In genomic region chr4:88956605-88957004, GRCm38 (mm10) we compare ENCODE assay signal across 24 mouse cellular contexts.
DNase-seq lines count a peak whose midpoint lies in the region; ATAC-seq and TF ChIP-seq lines count a peak whose summit lies in the region.
"Had no signal": no experiment of that assay in that cellular context is flagged by ENCODE, and none has a peak within 500 bp of the region (broad histone marks: within the 10 kb centered on the region; RNA-seq: fewer than 3 reads in every experiment).

No protein-coding gene starts in this region.

- H3K79me3 ChIP-seq in C2C12 (ENCODE audit: low read depth), result peaks cover 14% of the 10 kb centered on the region

- H3K9ac ChIP-seq in lung, embryonic 16.5 days (ENCODE audit: low read length), result no peak overlapping the region
- no peak overlapping the region for H3K9ac ChIP-seq in stomach, embryonic 16.5 days (ENCODE audit: low read length)
- H3K9ac ChIP-seq: forebrain, embryonic 15.5 days; hindbrain, embryonic 13.5 days had no signal

- DNase-seq in lung, postnatal 4 days, result no peak
- DNase-seq in thymus, postnatal 0 days (ENCODE audit: low spot score), result no peak
- no peak for DNase-seq in cerebellum, postnatal 10 days
- no peak for DNase-seq in c-Kit-positive CD71-positive TER-119-positive erythroid progenitor cells, embryonic 14.5 days (ENCODE audit: low spot score)
- DNase-seq: adrenal gland, adult 2 months; adrenal gland, postnatal 25 days; cerebellum, adult 11 months; cerebellum, adult 8-10 months; cerebellum, postnatal 36 days; gastrocnemius, postnatal 14 days; heart, adult 2 months had no signal

- TF ChIP-seq POLR2A in embryonic fibroblast, embryonic 13.5 days (IDR thresholded peaks at IDR 0.05; ENCODE audit: low read depth, low read length), result no peak

- ATAC-seq in lung, embryonic 16.5 days (ENCODE audit: low read depth), result no peak
- no peak for ATAC-seq in stomach, embryonic 16.5 days (ENCODE audit: insufficient read depth, low FRiP score)
- ATAC-seq: forebrain, embryonic 15.5 days; hindbrain, postnatal 0 days; Patski had no signal

- H3K4me1 ChIP-seq in lung, embryonic 16.5 days (replicated peaks; ENCODE audit: control insufficient read depth, insufficient read depth, low read length), result 0 out of 2 replicates have a peak, but pooled peaks cover 2% of the 10 kb centered on the region
- H3K4me1 ChIP-seq in embryonic fibroblast, embryonic 13.5 days (ENCODE audit: control insufficient read depth, insufficient read depth, low read length), result peaks cover 10% of the 10 kb centered on the region
- H3K4me1 ChIP-seq in stomach, embryonic 16.5 days (ENCODE audit: control insufficient read depth, insufficient read depth, low read length), result 0 out of 2 replicates have a peak, but pooled peaks cover 2% of the 10 kb centered on the region
- H3K4me1 ChIP-seq: forebrain, embryonic 15.5 days; hindbrain, embryonic 13.5 days had no signal

- peak overlapping the region; percentile 34 for H3K4me2 ChIP-seq in lung, embryonic 16.5 days (ENCODE audit: low read depth, low read length)
- 0 out of 2 replicates have a peak overlapping the region, but pooled peaks have one; percentile 17 for H3K4me2 ChIP-seq in stomach, embryonic 16.5 days (ENCODE audit: low read depth, low read length)
- H3K4me2 ChIP-seq: forebrain, embryonic 15.5 days; heart, embryonic 11.5 days; hindbrain, embryonic 13.5 days had no signal

- peaks cover 65% of the 10 kb centered on the region for H3K79me2 ChIP-seq in C2C12 (ENCODE audit: control insufficient read depth, insufficient read depth)

- H3K4me3 ChIP-seq in lung, embryonic 16.5 days (ENCODE audit: low read length), result no peak overlapping the region
- H3K4me3 ChIP-seq in C2C12 (ENCODE audit: insufficient read depth, poor library complexity, severe bottlenecking), result peak overlapping the region; percentile 12
- H3K4me3 ChIP-seq in embryonic fibroblast, embryonic 13.5 days (ENCODE audit: insufficient read depth, low read length), result no peak overlapping the region
- H3K4me3 ChIP-seq in stomach, embryonic 16.5 days (replicated peaks; ENCODE audit: low read length), result no peak overlapping the region
- H3K4me3 ChIP-seq: embryonic facial prominence, embryonic 10.5 days; erythroblast, embryonic 14.5 days; forebrain, embryonic 10.5 days; forebrain, embryonic 15.5 days; heart, adult 2 months; hindbrain, embryonic 13.5 days had no signal

- no peaks in the 10 kb centered on the region for H3K36me3 ChIP-seq in lung, embryonic 16.5 days (ENCODE audit: control insufficient read depth, insufficient read depth, low read length)
- H3K36me3 ChIP-seq in C2C12 (ENCODE audit: control insufficient read depth, insufficient read depth), result peaks cover 23% of the 10 kb centered on the region
- H3K36me3 ChIP-seq in stomach, embryonic 16.5 days (ENCODE audit: control insufficient read depth, insufficient read depth, low read length), result no peaks in the 10 kb centered on the region
- H3K36me3 ChIP-seq: embryonic facial prominence, embryonic 10.5 days; forebrain, embryonic 10.5 days; forebrain, embryonic 15.5 days; hindbrain, embryonic 13.5 days had no signal

- no peaks in the 10 kb centered on the region for H3K27me3 ChIP-seq in lung, embryonic 16.5 days (ENCODE audit: control insufficient read depth, insufficient read depth, low read depth, low read length)
- no peaks in the 10 kb centered on the region for H3K27me3 ChIP-seq in C2C12 (ENCODE audit: control insufficient read depth, insufficient read depth, insufficient read length)
- H3K27me3 ChIP-seq in stomach, embryonic 16.5 days (ENCODE audit: control insufficient read depth, insufficient read depth, low read length), result no peaks in the 10 kb centered on the region
- H3K27me3 ChIP-seq: CH12.LX; forebrain, embryonic 15.5 days; hindbrain, embryonic 13.5 days; Patski had no signal

- 55% methylated on average over 4 of the region's 4 CpGs for WGBS in lung, embryonic 16.5 days
- WGBS in stomach, embryonic 16.5 days, result 51% methylated on average over 4 of the region's 4 CpGs

- TF ChIP-seq CTCF in C2C12 (IDR thresholded peaks at IDR 0.05; ENCODE audit: control insufficient read depth, insufficient read depth, insufficient read length), result no peak
- no peak for TF ChIP-seq CTCF in embryonic fibroblast, embryonic 13.5 days (IDR thresholded peaks at IDR 0.05; ENCODE audit: borderline replicate concordance, insufficient read depth, low read length)

- no peak overlapping the region for H3K27ac ChIP-seq in lung, embryonic 16.5 days (ENCODE audit: low read length)
- H3K27ac ChIP-seq in embryonic fibroblast, embryonic 13.5 days (ENCODE audit: insufficient read depth, low read length), result peak overlapping the region; percentile 69
- no peak overlapping the region for H3K27ac ChIP-seq in stomach, embryonic 16.5 days (ENCODE audit: low read length)
- H3K27ac ChIP-seq: embryonic facial prominence, embryonic 10.5 days; forebrain, embryonic 10.5 days; forebrain, embryonic 15.5 days; heart, adult 2 months; hindbrain, embryonic 13.5 days; hindbrain, postnatal 0 days had no signal

- no peaks in the 10 kb centered on the region for H3K9me3 ChIP-seq in lung, embryonic 16.5 days (ENCODE audit: control insufficient read depth, low read length)
- H3K9me3 ChIP-seq in stomach, embryonic 16.5 days (replicated peaks; ENCODE audit: control insufficient read depth, low read length), result no peaks in the 10 kb centered on the region
- H3K9me3 ChIP-seq: embryonic facial prominence, embryonic 10.5 days; forebrain, embryonic 10.5 days; forebrain, embryonic 15.5 days; hindbrain, embryonic 13.5 days had no signal

- peak overlapping the region; percentile 34 for H3ac ChIP-seq in C2C12 (ENCODE audit: control insufficient read depth, insufficient read length, low read depth)

TF ChIP-seq in C2C12, 6 proteins besides CTCF, POLR2A, EP300 and RAD21:
- TF ChIP-seq MYOD1 (IDR thresholded peaks at IDR 0.05; ENCODE audit: control insufficient read depth, insufficient read length, low read depth) (no peak), MYOG (IDR thresholded peaks at IDR 0.05; ENCODE audit: control insufficient read depth, extremely low read depth, insufficient read length) (no peak), USF1 (IDR thresholded peaks at IDR 0.05; ENCODE audit: low read depth) (no peak), CEBPB (IDR thresholded peaks at IDR 0.05; ENCODE audit: low read depth) (no peak), MAX (IDR thresholded peaks at IDR 0.05) (no peak), FOSL1 (IDR thresholded peaks at IDR 0.05; ENCODE audit: insufficient read depth, low read length, poor library complexity, severe bottlenecking) (no peak)
